Mouse (Mus musculus): ENCODE measurements at regions not wholly inside any gene's neighbourhood (a gene's known extent, or its start where the extent isn't known, plus 50 kb on each side); places are given as distances from the start of the nearest gene placed in this dataset.

DNA sequence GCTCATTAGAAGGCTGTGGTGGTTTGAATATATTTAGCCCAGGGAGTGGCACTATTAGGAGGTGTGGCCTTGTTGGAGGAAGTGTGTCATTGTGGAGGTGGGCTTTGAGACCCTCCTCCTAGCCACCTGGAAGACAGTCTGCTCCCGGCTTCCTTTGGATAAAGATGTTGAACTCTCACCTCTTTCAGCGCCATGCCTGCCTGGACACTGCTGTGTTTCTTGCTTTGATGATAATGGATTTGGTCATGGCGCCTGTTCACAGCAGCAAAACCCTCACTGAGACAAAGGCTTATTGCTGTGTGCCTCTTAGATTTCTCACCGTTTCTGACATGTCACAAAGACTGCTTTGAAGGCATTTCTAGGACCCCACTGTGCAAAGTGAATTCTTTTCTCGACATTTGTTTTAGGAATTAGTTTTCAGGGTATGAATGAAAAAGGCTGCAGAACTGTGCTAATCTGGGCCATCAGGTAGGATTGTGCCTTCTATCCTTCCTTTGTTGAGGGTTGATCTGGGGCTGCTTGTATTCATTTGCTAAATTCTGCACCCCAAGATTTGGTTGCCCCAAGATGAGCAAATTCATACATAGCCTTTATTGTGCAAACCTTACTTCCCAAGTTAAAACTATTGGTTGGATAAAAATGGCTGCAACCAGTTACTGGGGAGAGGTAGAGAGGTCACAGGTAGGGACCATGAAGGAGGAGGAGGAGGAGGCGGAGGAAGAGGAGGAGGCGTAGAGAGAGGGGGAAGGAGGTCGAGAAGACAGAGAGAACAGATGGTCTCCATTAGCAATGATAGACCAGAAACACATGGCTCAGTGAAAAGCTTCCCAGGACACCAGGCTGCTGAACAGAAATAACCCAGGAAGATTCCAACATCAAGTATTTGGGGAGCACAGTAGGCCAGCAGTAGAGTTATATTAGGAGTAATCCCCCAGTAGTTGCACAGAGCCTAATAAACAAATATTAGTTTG lies 93.2 kb downstream of the Slc4a3 start:
- no peak overlapping the region for H3K27ac ChIP-seq (ENCODE audit: low read depth, low read length)
- ATAC-seq, result no peak
- H3K4me1 ChIP-seq (replicated peaks; ENCODE audit: control insufficient read depth, insufficient read depth, low read length), result no peaks in the 10 kb centered on the region
- no peaks in the 10 kb centered on the region for H3K36me3 ChIP-seq (ENCODE audit: control insufficient read depth, insufficient read depth)
- H3K27me3 ChIP-seq (replicated peaks; ENCODE audit: control insufficient read depth, insufficient read depth, low read length), result no peaks in the 10 kb centered on the region
- no peak overlapping the region for H3K9ac ChIP-seq (ENCODE audit: low read depth, low read length)
- H3K4me3 ChIP-seq (ENCODE audit: low read depth, low read length), result no peak overlapping the region
- WGBS, result 82% methylated on average over 8 of the region's 8 CpGs
- TF ChIP-seq CTCF (IDR thresholded peaks at IDR 0.05; ENCODE audit: low read depth), result no peak
- no peak overlapping the region for H3K4me2 ChIP-seq (replicated peaks; ENCODE audit: low read depth)
- H3K9me3 ChIP-seq (ENCODE audit: control insufficient read depth), result no peaks in the 10 kb centered on the region

DNA sequence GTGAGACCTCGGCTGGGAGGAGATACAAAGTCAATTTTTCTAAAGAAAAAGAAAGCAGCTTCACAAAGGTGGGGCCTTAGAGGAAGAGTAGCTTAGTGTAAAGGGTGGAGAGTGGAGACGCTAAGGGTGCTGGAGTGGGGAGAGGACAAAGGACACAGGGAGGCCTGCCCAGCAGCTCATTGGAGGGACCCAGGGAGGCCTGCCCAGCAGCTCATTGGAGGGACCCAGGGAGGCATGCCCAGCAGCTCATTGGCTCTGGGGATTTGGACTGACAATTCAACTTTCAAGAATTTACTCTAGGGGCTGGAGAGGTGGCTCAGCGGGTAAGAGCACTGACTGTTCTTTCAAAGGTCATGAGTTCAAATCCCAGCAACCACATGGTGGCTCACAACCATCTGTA lies 96.4 kb downstream of the Slc4a3 start:
- no peak for ATAC-seq
- H3K4me1 ChIP-seq (replicated peaks; ENCODE audit: control insufficient read depth, insufficient read depth, low read length), result no peaks in the 10 kb centered on the region
- H3K27ac ChIP-seq (ENCODE audit: low read depth, low read length), result no peak overlapping the region
- H3K27me3 ChIP-seq (replicated peaks; ENCODE audit: control insufficient read depth, insufficient read depth, low read length), result 0 out of 2 replicates have a peak, but pooled peaks cover 3% of the 10 kb centered on the region
- no peak overlapping the region for H3K4me3 ChIP-seq (ENCODE audit: low read depth, low read length)
- no peak overlapping the region for H3K9ac ChIP-seq (ENCODE audit: low read depth, low read length)
- no peak overlapping the region for H3K4me2 ChIP-seq (replicated peaks; ENCODE audit: low read depth)
- H3K36me3 ChIP-seq (ENCODE audit: control insufficient read depth, insufficient read depth), result no peaks in the 10 kb centered on the region
- WGBS, result 63% methylated on average over 3 of the region's 3 CpGs
- no peak for TF ChIP-seq CTCF (IDR thresholded peaks at IDR 0.05; ENCODE audit: low read depth)
- no peaks in the 10 kb centered on the region for H3K9me3 ChIP-seq (ENCODE audit: control insufficient read depth)

DNA sequence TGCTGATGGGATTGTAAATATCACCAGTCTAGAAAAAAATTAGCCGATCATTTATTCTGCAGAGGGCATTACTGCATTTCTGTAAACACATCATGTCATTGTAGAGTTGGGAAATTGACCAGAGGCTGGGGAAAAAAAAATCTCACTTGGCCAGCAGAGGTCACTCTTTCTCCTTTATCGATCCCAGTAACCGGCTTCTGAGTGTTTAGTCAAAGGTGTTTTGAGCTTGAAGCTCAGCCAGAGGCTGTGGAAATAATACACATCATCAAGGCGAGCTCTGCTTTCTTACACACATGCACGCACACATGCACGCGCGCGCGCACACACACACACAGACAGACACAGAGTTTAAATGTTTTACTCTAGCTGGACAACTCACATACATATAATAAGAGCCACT lies 106.5 kb downstream of the Slc4a3 start:
- H3K36me3 ChIP-seq (ENCODE audit: control insufficient read depth, insufficient read depth), result no peaks in the 10 kb centered on the region
- H3K4me2 ChIP-seq (replicated peaks; ENCODE audit: low read depth), result no peak overlapping the region
- 17% methylated on average over 10 of the region's 10 CpGs for WGBS
- H3K9me3 ChIP-seq (ENCODE audit: control insufficient read depth), result no peaks in the 10 kb centered on the region
- ATAC-seq, result no peak
- no peaks in the 10 kb centered on the region for H3K4me1 ChIP-seq (replicated peaks; ENCODE audit: control insufficient read depth, insufficient read depth, low read length)
- H3K27me3 ChIP-seq (replicated peaks; ENCODE audit: control insufficient read depth, insufficient read depth, low read length), result no peaks in the 10 kb centered on the region
- no peak overlapping the region for H3K27ac ChIP-seq (ENCODE audit: low read depth, low read length)
- H3K4me3 ChIP-seq (ENCODE audit: low read depth, low read length), result no peak overlapping the region
- TF ChIP-seq CTCF (IDR thresholded peaks at IDR 0.05; ENCODE audit: low read depth), result peak; percentile 75
- no peak overlapping the region for H3K9ac ChIP-seq (ENCODE audit: low read depth, low read length)

DNA sequence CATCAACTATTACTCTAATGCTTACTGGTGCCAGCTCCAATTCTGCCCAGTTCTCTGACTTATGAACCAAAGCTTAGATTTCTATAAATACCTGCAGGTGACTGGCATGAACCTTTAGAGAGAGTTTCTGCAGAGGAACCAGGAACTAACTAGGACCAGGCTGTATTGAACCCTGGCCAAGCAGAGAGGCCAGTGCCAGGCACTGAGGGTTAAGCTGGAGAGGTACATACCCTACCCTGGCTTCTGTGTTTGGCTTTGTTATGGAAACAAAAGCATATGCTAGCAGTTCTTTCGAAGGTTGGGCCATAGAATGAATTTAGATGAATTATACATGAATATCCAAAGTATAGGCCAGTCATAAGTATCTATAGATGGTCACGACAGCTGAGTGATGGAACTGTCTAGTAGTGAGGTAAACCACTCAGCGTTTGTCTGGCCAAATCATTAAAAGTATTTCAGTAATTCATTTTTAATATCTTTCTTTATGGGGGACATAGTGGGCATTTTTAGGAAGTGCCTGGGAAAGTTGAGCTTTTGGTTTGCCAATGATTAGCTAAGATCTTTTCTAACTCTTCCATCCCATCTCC lies 107.0 kb downstream of the Slc4a3 start:
- no peaks in the 10 kb centered on the region for H3K27me3 ChIP-seq (replicated peaks; ENCODE audit: control insufficient read depth, insufficient read depth, low read length)
- no peaks in the 10 kb centered on the region for H3K4me1 ChIP-seq (replicated peaks; ENCODE audit: control insufficient read depth, insufficient read depth, low read length)
- TF ChIP-seq CTCF (IDR thresholded peaks at IDR 0.05; ENCODE audit: low read depth), result no peak
- no peak overlapping the region for H3K27ac ChIP-seq (ENCODE audit: low read depth, low read length)
- H3K4me3 ChIP-seq (ENCODE audit: low read depth, low read length), result no peak overlapping the region
- no peaks in the 10 kb centered on the region for H3K36me3 ChIP-seq (ENCODE audit: control insufficient read depth, insufficient read depth)
- no peaks in the 10 kb centered on the region for H3K9me3 ChIP-seq (ENCODE audit: control insufficient read depth)
- no peak overlapping the region for H3K9ac ChIP-seq (ENCODE audit: low read depth, low read length)
- no peak for ATAC-seq
- WGBS, result 69% methylated on average over 3 of the region's 3 CpGs
- no peak overlapping the region for H3K4me2 ChIP-seq (replicated peaks; ENCODE audit: low read depth)

DNA sequence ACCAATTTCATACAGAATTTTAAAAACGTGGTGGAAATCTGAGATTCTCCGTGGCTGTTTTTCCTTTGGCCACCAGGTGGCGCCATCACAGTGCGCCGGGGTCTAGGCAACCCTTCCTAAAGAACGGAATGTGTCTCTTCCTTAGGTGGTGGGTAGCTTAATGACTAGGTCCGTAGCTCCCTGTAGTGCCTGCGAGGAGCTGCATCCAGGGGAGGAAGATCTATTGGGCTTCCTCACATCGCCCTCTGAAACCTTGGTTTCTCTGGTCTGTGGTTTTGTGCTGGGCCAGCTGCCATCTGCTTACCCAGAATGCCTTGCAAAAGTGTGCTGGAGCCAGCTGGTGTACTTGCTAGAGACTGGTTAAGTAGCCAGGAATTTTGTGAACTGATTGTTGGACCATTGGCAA lies 107.6 kb downstream of the Slc4a3 start:
- no peak for ATAC-seq
- Histone ChIP-seq H3K4me3 (ENCODE audit: low read depth, low read length) (no peak overlapping the region), H3K27me3 (replicated peaks; ENCODE audit: control insufficient read depth, insufficient read depth, low read length) (no peaks in the 10 kb centered on the region), H3K36me3 (ENCODE audit: control insufficient read depth, insufficient read depth) (no peaks in the 10 kb centered on the region), H3K4me2 (replicated peaks; ENCODE audit: low read depth) (peak overlapping the region; percentile 48), H3K9ac (ENCODE audit: low read depth, low read length) (no peak overlapping the region), H3K4me1 (replicated peaks; ENCODE audit: control insufficient read depth, insufficient read depth, low read length) (no peaks in the 10 kb centered on the region), H3K27ac (ENCODE audit: low read depth, low read length) (no peak overlapping the region), H3K9me3 (ENCODE audit: control insufficient read depth) (no peaks in the 10 kb centered on the region)
- peak; percentile 94 for TF ChIP-seq CTCF (IDR thresholded peaks at IDR 0.05; ENCODE audit: low read depth)
- WGBS, result 5% methylated on average over 9 of the region's 9 CpGs

DNA sequence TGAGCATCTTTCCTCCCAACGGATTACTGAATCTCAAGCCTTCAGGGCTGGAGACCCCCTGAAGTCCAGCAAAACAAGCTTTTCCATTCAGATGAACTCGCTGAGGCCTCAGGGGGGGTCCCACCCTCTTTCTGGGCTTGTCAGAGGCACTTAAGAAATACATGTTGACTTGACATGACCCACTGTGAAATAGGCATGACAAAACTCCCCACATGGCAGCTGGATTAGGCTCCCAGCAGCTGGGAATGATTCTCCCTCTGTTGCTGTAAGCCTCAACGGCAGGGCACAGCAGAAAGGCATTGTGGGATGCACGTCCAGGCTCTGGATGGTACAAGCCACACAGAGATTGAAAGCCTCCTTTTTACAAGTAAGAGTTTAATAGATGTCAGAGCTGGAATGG lies 110.5 kb downstream of the Slc4a3 start:
- TF ChIP-seq CTCF (IDR thresholded peaks at IDR 0.05; ENCODE audit: low read depth), result no peak
- Histone ChIP-seq H3K9ac (ENCODE audit: low read depth, low read length) (no peak overlapping the region), H3K9me3 (ENCODE audit: control insufficient read depth) (no peaks in the 10 kb centered on the region), H3K4me2 (replicated peaks; ENCODE audit: low read depth) (no peak overlapping the region), H3K27me3 (replicated peaks; ENCODE audit: control insufficient read depth, insufficient read depth, low read length) (no peaks in the 10 kb centered on the region), H3K4me3 (ENCODE audit: low read depth, low read length) (no peak overlapping the region), H3K27ac (ENCODE audit: low read depth, low read length) (no peak overlapping the region), H3K36me3 (ENCODE audit: control insufficient read depth, insufficient read depth) (no peaks in the 10 kb centered on the region), H3K4me1 (replicated peaks; ENCODE audit: control insufficient read depth, insufficient read depth, low read length) (no peaks in the 10 kb centered on the region)
- ATAC-seq, result no peak
- WGBS, result 82% methylated on average over 4 of the region's 4 CpGs
